Mouse (Mus musculus): Measurements from ENCODE around the gene Gm20715. TPM values are rescaled to one million over a fixed set of nuclear protein-coding genes. Genes with fewer than 3 reads are reported as not detected.
"Not testable (repeated sequence)": the region's sequence is repeated elsewhere in the genome, so short reads cannot be mapped to it uniquely, and the experiment has no call there.

The Gm20715 gene
- polyA plus RNA-seq (2015; fragmentation: Nextera tagmentation; extraction: Ambion mirVana), result not detected in 2 replicates

DNA sequence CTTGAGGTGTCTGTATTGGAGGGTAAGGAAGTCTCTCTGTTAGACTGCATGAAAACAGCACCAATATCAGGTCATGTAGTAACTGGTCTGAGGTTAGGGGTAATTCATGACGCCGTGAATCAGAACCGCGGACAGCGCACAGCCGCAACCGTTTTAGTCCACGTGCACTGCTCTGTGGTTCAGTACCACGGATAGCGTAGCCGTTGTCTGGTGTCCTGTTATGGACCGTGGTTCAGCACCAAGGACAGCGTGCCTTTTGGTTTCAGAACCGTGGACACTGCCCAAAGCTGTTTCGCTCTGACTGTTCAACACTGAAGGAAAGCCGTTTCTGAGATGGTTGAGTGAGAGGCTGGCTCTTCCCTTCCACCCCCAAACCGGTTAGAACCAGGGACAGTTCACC is at the start of gene Gm20715:
Gm20715 (plus strand) TSS at position 235 of the 400 bp plus-strand sequence.
- no peaks in the 10 kb centered on the region for H3K9me3 ChIP-seq (ENCODE audit: control insufficient read depth, low read length)
- no peaks in the 10 kb centered on the region for H3K36me3 ChIP-seq (ENCODE audit: control insufficient read depth, insufficient read depth, low read length)
- WGBS, result 2% methylated on average over 17 of the region's 17 CpGs
- no peak within 1 kb of the TSS for H3K9ac ChIP-seq (ENCODE audit: low read depth, low read length)
- H3K4me1 ChIP-seq (ENCODE audit: control insufficient read depth, insufficient read depth, low read depth, low read length), result no peaks in the 10 kb centered on the region
- no peak within 1 kb of the TSS for H3K4me2 ChIP-seq (ENCODE audit: low read length)
- H3K4me3 ChIP-seq (ENCODE audit: low read length), result no peak within 1 kb of the TSS
- H3K27me3 ChIP-seq (replicated peaks; ENCODE audit: control insufficient read depth, insufficient read depth, low read length), result no peaks in the 10 kb centered on the region
- no peak within 1 kb of the TSS for H3K27ac ChIP-seq (ENCODE audit: low read depth, low read length)
- peak; percentile 61 for ATAC-seq

DNA sequence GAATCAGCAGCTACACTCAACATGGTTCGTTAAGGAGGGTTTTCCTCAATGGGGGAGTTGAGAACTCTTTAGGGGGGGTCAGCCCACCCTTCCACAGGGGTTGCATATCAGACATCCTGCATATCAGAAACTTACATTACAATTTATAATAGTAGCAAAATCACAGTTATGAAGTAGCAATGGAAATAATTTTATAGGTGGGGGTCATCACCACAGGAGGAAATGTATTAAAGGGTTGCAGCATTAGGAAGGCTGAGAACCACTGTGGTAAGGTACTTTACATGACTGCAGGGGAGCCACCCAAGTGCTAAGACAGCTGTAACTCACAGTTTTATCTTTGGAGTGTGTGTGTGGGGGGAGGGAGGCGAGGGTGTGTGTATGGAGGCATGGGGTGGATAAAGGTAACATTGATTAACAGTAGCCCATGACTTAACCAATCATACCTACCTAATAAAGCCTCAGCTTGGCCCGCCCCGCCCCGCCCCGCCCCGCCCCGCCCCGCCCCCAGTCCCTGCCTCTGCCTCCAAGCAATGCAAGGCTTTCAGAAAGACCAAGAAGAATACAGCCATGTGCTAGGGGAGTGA is 49.5 kb upstream of the Gm20715 start:
- 15% methylated on average over 9 of the region's 9 CpGs for WGBS
- Histone ChIP-seq H3K9ac (ENCODE audit: low read depth, low read length) (no peak overlapping the region), H3K27ac (ENCODE audit: low read depth, low read length) (no peak overlapping the region), H3K4me1 (ENCODE audit: control insufficient read depth, insufficient read depth, low read depth, low read length) (peaks cover 6% of the 10 kb centered on the region), H3K9me3 (ENCODE audit: control insufficient read depth, low read length) (no peaks in the 10 kb centered on the region), H3K36me3 (ENCODE audit: control insufficient read depth, insufficient read depth, low read length) (no peaks in the 10 kb centered on the region), H3K4me2 (ENCODE audit: low read length) (no peak overlapping the region), H3K27me3 (replicated peaks; ENCODE audit: control insufficient read depth, insufficient read depth, low read length) (no peaks in the 10 kb centered on the region), H3K4me3 (ENCODE audit: low read length) (no peak overlapping the region)
- ATAC-seq, result no peak

DNA sequence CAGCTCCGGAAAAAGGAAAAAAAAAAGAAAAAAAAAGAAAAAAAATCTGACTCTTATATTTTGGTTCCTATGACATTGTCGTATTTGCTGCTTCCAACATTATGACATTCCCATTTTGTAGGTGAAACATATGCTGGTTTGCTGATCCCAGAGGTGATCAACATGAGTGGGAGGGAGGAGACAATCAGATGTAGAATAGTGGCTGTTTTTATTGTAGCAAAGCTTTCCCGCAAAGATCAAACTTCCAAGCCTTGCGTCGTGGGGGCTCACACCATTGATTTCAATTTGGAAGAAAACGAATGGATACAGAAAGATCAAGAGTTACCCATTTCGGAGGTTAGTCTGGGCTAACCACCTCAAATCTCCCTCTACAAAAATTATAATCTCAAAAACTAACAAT is 48.3 kb upstream of the Gm20715 start:
- peaks cover 6% of the 10 kb centered on the region for H3K4me1 ChIP-seq (ENCODE audit: control insufficient read depth, insufficient read depth, low read depth, low read length)
- ATAC-seq, result no peak
- 19% methylated on average over 7 of the region's 7 CpGs for WGBS
- H3K9ac ChIP-seq (ENCODE audit: low read depth, low read length), result peak overlapping the region; percentile 72
- no peaks in the 10 kb centered on the region for H3K36me3 ChIP-seq (ENCODE audit: control insufficient read depth, insufficient read depth, low read length)
- no peaks in the 10 kb centered on the region for H3K27me3 ChIP-seq (replicated peaks; ENCODE audit: control insufficient read depth, insufficient read depth, low read length)
- peak overlapping the region; percentile 81 for H3K4me2 ChIP-seq (ENCODE audit: low read length)
- H3K27ac ChIP-seq (ENCODE audit: low read depth, low read length), result peak overlapping the region; percentile 93
- H3K4me3 ChIP-seq (ENCODE audit: low read length), result peak overlapping the region; percentile 47
- no peaks in the 10 kb centered on the region for H3K9me3 ChIP-seq (ENCODE audit: control insufficient read depth, low read length)

DNA sequence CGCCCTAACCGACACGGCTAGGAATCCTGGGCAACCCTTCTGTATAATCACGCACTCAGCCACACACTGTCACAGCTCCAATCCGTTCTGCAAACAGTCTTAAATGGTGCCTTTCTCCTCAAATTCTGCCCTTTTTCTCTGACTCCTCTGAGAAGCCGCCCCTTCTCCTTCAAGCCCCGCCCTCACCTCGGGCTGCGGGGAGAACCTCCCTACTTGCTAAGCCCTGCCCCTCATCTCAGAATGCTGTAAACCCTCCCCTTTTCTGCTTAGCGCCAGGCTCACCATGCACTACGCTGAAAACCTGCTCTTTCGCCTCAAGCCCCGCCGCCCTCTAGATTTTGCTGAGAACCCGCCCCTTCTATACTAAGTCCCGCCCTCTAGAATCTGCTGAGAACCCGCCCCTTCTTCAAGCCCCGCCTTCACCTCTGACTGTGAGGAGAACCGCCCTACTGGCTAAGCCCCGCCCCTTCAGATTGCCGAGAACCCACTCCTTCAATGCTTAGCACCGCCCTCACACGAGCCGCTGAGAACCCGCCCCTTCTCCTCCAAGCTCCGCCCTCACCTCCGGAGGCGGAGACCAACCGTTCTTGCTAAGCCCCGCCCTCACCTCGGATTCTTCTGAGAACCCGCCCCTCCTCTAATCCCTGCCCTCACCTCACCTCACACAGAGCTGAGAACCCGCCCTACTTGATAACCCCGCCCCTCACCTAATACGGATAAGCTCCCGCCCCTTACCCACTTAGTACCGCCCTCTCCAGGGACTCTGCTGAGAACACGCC is 47.6 kb upstream of the Gm20715 start:
- peak overlapping the region; percentile 81 for H3K4me2 ChIP-seq (ENCODE audit: low read length)
- H3K9ac ChIP-seq (ENCODE audit: low read depth, low read length), result peak overlapping the region; percentile 72
- 0% methylated on average over 38 of the region's 38 CpGs for WGBS
- H3K27ac ChIP-seq (ENCODE audit: low read depth, low read length), result peak overlapping the region; percentile 93
- H3K9me3 ChIP-seq (ENCODE audit: control insufficient read depth, low read length), result no peaks in the 10 kb centered on the region
- peak overlapping the region; percentile 47 for H3K4me3 ChIP-seq (ENCODE audit: low read length)
- H3K4me1 ChIP-seq (ENCODE audit: control insufficient read depth, insufficient read depth, low read depth, low read length), result peaks cover 6% of the 10 kb centered on the region
- H3K27me3 ChIP-seq (replicated peaks; ENCODE audit: control insufficient read depth, insufficient read depth, low read length), result no peaks in the 10 kb centered on the region
- no peaks in the 10 kb centered on the region for H3K36me3 ChIP-seq (ENCODE audit: control insufficient read depth, insufficient read depth, low read length)
- ATAC-seq, result peak; percentile 93

DNA sequence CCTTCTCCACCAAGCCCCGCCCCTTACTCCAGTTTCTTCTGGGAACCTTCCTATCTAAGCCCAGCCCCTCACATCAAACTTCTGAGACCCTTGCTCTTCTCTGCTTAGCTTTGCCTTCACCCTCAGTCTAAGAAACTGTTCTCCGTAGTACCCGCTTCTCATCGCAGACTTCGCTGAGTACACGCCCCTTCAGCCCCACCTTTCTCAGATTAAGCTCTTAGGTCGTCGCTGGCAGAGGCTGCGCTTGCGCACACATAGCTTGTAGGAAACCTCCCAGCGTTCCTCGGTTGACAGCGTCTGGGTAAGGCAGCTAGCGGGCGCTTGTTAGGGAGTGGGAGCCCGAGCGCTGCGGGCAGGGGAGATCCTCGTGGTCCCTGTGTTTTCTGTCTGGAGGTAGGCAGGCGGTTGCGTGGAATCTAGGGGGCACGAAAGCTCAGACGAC is 47.0 kb upstream of the Gm20715 start, which contains the start of gene Zfp78:
Zfp78 (plus strand) TSS at position 234 of the 442 bp plus-strand sequence.
- H3K4me3 ChIP-seq (ENCODE audit: low read length), result peak within 1 kb of the TSS; percentile 47
- no peaks in the 10 kb centered on the region for H3K27me3 ChIP-seq (replicated peaks; ENCODE audit: control insufficient read depth, insufficient read depth, low read length)
- peak within 1 kb of the TSS; percentile 93 for H3K27ac ChIP-seq (ENCODE audit: low read depth, low read length)
- no peaks in the 10 kb centered on the region for H3K36me3 ChIP-seq (ENCODE audit: control insufficient read depth, insufficient read depth, low read length)
- ATAC-seq, result peak; percentile 83
- WGBS, result 0% methylated on average over 23 of the region's 23 CpGs
- H3K9me3 ChIP-seq (ENCODE audit: control insufficient read depth, low read length), result no peaks in the 10 kb centered on the region
- peak within 1 kb of the TSS; percentile 72 for H3K9ac ChIP-seq (ENCODE audit: low read depth, low read length)
- peaks cover 6% of the 10 kb centered on the region for H3K4me1 ChIP-seq (ENCODE audit: control insufficient read depth, insufficient read depth, low read depth, low read length)
- H3K4me2 ChIP-seq (ENCODE audit: low read length), result peak within 1 kb of the TSS; percentile 81

DNA sequence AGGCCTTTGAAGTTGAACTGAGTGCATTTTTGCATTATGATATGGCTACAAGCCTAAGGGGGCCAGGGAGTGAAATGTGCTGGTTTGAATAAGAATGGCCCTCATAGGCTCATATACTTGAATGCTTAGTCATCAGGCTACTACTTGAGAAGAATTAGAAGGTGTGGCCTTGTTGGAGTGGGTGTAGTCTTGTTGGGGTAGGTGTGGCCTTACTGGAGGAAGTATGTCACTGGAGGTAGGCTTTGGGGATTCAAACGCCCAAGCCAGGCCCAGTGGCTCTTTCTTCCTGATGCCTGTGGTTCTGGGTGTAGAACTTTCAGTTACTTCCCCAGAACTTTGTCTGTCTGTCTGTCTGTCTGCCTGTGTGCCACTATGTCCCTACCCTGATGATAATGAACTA is 45.3 kb upstream of the Gm20715 start:
- no peaks in the 10 kb centered on the region for H3K27me3 ChIP-seq (replicated peaks; ENCODE audit: control insufficient read depth, insufficient read depth, low read length)
- ATAC-seq, result no peak
- H3K4me3 ChIP-seq (ENCODE audit: low read length), result no peak overlapping the region
- H3K4me1 ChIP-seq (ENCODE audit: control insufficient read depth, insufficient read depth, low read depth, low read length), result peaks cover 6% of the 10 kb centered on the region
- WGBS, result 50% methylated on average over 1 of the region's 1 CpGs
- no peaks in the 10 kb centered on the region for H3K9me3 ChIP-seq (ENCODE audit: control insufficient read depth, low read length)
- no peak overlapping the region for H3K27ac ChIP-seq (ENCODE audit: low read depth, low read length)
- no peak overlapping the region for H3K4me2 ChIP-seq (ENCODE audit: low read length)
- no peak overlapping the region for H3K9ac ChIP-seq (ENCODE audit: low read depth, low read length)
- H3K36me3 ChIP-seq (ENCODE audit: control insufficient read depth, insufficient read depth, low read length), result no peaks in the 10 kb centered on the region

DNA sequence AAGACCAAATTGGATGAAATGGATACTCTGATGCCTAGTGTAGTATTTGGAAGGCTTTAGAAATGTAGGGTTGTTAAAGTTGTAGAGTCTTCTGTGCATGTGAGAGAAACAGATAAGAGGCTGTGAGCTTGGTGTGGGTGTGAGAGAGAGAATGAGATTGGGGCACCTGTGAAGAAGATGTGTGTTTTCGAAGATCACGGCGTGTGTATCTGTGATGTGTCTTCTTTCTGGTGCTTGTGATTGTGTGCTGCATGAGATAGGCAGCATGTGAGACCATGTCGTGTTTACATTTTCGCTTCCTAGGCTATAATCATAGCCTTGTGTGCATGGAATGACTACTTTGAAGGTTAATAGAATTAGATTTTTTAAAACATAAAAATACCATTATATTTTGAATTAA is 42.9 kb upstream of the Gm20715 start:
- Histone ChIP-seq H3K27me3 (replicated peaks; ENCODE audit: control insufficient read depth, insufficient read depth, low read length) (no peaks in the 10 kb centered on the region), H3K4me3 (ENCODE audit: low read length) (no peak overlapping the region), H3K4me1 (ENCODE audit: control insufficient read depth, insufficient read depth, low read depth, low read length) (peaks cover 6% of the 10 kb centered on the region), H3K9me3 (ENCODE audit: control insufficient read depth, low read length) (no peaks in the 10 kb centered on the region), H3K36me3 (ENCODE audit: control insufficient read depth, insufficient read depth, low read length) (0 out of 2 replicates have a peak, but pooled peaks cover 1% of the 10 kb centered on the region), H3K9ac (ENCODE audit: low read depth, low read length) (no peak overlapping the region), H3K27ac (ENCODE audit: low read depth, low read length) (no peak overlapping the region), H3K4me2 (ENCODE audit: low read length) (no peak overlapping the region)
- 97% methylated on average over 5 of the region's 5 CpGs for WGBS
- no peak for ATAC-seq

DNA sequence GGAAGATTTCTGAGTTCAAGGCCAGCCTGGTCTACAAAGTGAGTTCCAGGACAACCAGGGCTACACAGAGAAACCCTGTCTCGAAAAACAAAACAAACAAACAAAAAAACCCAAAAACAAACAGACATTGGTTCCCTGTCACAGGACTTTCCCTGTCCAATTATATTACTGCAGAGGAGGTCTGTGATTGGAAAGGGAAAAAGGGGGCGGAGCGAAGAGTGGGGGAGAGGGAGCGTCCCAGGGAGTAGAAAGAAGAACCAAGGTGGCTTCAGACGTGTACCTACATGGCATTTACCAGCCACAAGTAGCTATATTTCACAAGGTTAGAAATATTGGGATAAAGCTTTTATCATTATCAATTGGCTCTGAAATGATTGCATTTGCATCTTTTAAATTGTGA is 41.9 kb upstream of the Gm20715 start:
- not testable (repeated sequence) for H3K36me3 ChIP-seq (ENCODE audit: control insufficient read depth, insufficient read depth, low read length); H3K4me2 ChIP-seq (ENCODE audit: low read length); ATAC-seq; H3K27ac ChIP-seq (ENCODE audit: low read depth, low read length); H3K9ac ChIP-seq (ENCODE audit: low read depth, low read length); H3K9me3 ChIP-seq (ENCODE audit: control insufficient read depth, low read length); H3K4me3 ChIP-seq (ENCODE audit: low read length); H3K27me3 ChIP-seq (replicated peaks; ENCODE audit: control insufficient read depth, insufficient read depth, low read length); H3K4me1 ChIP-seq (ENCODE audit: control insufficient read depth, insufficient read depth, low read depth, low read length)
- WGBS, result 86% methylated on average over 5 of the region's 5 CpGs

DNA sequence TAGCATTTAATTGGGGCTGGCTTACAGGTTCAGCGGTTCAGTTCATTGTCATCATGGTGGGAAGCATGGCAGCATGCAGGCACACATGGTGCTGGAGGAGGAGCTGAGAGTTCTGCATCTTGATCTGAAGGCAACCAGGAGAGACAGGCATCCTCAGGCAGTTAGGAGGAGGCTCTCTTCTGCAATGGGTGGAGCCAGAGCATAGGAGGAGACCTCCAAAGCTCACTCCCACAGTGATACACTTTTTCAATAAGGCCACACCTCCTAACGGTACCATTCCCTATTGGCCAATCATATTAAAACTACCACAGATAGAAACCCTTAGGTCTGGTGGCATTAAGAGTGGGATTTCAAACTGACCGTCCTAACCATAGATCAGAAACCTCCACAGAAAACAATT is 40.6 kb upstream of the Gm20715 start:
- 77% methylated on average over 3 of the region's 3 CpGs for WGBS
- ATAC-seq, result no peak
- Histone ChIP-seq H3K27ac (ENCODE audit: low read depth, low read length) (no peak overlapping the region), H3K36me3 (ENCODE audit: control insufficient read depth, insufficient read depth, low read length) (0 out of 2 replicates have a peak, but pooled peaks cover 2% of the 10 kb centered on the region), H3K4me2 (ENCODE audit: low read length) (no peak overlapping the region), H3K4me1 (ENCODE audit: control insufficient read depth, insufficient read depth, low read depth, low read length) (no peaks in the 10 kb centered on the region), H3K27me3 (replicated peaks; ENCODE audit: control insufficient read depth, insufficient read depth, low read length) (no peaks in the 10 kb centered on the region), H3K9me3 (ENCODE audit: control insufficient read depth, low read length) (no peaks in the 10 kb centered on the region), H3K9ac (ENCODE audit: low read depth, low read length) (no peak overlapping the region), H3K4me3 (ENCODE audit: low read length) (no peak overlapping the region)

All from hindbrain, embryonic 16.5 days (tissue).